Mouse (Mus musculus) kidney, postnatal 14 days (tissue): ENCODE results near the gene Lrrc28.
A peak's percentile ranks its signal among the peaks of the same experiment; 100 is the strongest.

ENCODE experiments used
- DNase-seq: peaks from one replicate; pipeline ENCODE4 v3.0.0; 2022; ENCODE audit warnings: mixed read lengths

Lrrc28 gene

GRCm38 (mm10) chr7:67592670-67593069 is 52.4 kb downstream of the Lrrc28 start:
- DNase-seq, result no peak

GRCm38 (mm10) chr7:67588743-67589142 is 56.3 kb downstream of the Lrrc28 start:
- no peak for DNase-seq

- no peak for DNase-seq
Measured at GRCm38 (mm10) chr7:67586479-67586878, 58.6 kb downstream of the Lrrc28 start.

- no peak for DNase-seq
Measured at GRCm38 (mm10) chr7:67583852-67584251, 61.2 kb downstream of the Lrrc28 start.

- DNase-seq, result peak; percentile 63
Measured at GRCm38 (mm10) chr7:67578783-67579482, 66.1 kb downstream of the Lrrc28 start.

- DNase-seq, result no peak
Measured at GRCm38 (mm10) chr7:67578044-67578443, 67.0 kb downstream of the Lrrc28 start.

- no peak for DNase-seq
Measured at GRCm38 (mm10) chr7:67566510-67567237, 78.4 kb downstream of the Lrrc28 start.

GRCm38 (mm10) chr7:67565132-67565531 is 79.9 kb downstream of the Lrrc28 start:
- no peak for DNase-seq

GRCm38 (mm10) chr7:67562176-67562575 is 82.9 kb downstream of the Lrrc28 start:
- peak; percentile 78 for DNase-seq

GRCm38 (mm10) chr7:67559486-67559885 is 85.6 kb downstream of the Lrrc28 start:
- DNase-seq, result no peak

- no peak for DNase-seq
Measured at GRCm38 (mm10) chr7:67558230-67558629, 86.8 kb downstream of the Lrrc28 start.

GRCm38 (mm10) chr7:67554863-67555262 is 90.2 kb downstream of the Lrrc28 start:
- no peak for DNase-seq

- no peak for DNase-seq
Measured at GRCm38 (mm10) chr7:67551242-67551641, 93.8 kb downstream of the Lrrc28 start.

GRCm38 (mm10) chr7:67549073-67549561 is 96.0 kb downstream of the Lrrc28 start:
- peak; percentile 90 for DNase-seq

GRCm38 (mm10) chr7:67548599-67549041 is 96.4 kb downstream of the Lrrc28 start:
- DNase-seq, result no peak

- no peak for DNase-seq
Measured at GRCm38 (mm10) chr7:67546282-67546681, 98.8 kb downstream of the Lrrc28 start.

- no peak for DNase-seq
Measured at GRCm38 (mm10) chr7:67544586-67544985, 100.5 kb downstream of the Lrrc28 start.

- DNase-seq, result no peak
Measured at GRCm38 (mm10) chr7:67543641-67544040, 101.4 kb downstream of the Lrrc28 start.

- DNase-seq, result no peak
Measured at GRCm38 (mm10) chr7:67536588-67537372, 108.3 kb downstream of the Lrrc28 start.

- DNase-seq, result no peak
Measured at GRCm38 (mm10) chr7:67535941-67536340, 109.1 kb downstream of the Lrrc28 start.

- peak; percentile 24 for DNase-seq
Measured at GRCm38 (mm10) chr7:67530981-67531380, 114.1 kb downstream of the Lrrc28 start.

- no peak for DNase-seq
Measured at GRCm38 (mm10) chr7:67529381-67529780, 115.7 kb downstream of the Lrrc28 start.

GRCm38 (mm10) chr7:67528821-67529221 is 116.2 kb downstream of the Lrrc28 start:
- no peak for DNase-seq
